Mouse (Mus musculus): Measurements from ENCODE around the gene Sfta2. TPM values are rescaled to one million over a fixed set of nuclear protein-coding genes. Genes with fewer than 3 reads are reported as not detected.

Sfta2 gene
- polyA plus RNA-seq, 1 experiment from 2014 or later = 564 TPM

DNA sequence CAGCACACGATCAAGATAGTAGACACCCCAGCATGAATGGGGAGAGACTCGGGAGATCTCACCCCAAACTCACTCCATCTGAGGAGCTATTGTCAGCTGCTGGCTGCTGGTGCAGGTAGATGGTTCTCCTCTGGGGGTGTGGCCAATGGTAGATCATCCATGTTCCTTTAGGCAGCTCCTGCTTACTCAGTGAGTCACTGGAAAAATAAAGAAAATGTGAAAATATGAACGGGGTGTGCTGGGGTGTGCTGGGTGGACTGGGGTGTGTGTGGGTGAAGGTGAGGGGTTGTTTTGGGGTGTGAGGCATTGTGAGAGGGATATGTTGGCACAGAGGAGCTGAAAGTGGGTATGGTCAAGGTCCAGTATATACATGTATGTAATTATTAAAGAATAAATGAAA, 4.0 kb upstream of the Sfta2 start:
- H3K27me3 ChIP-seq (replicated peaks; ENCODE audit: insufficient read depth, low read length) = no peaks in the 10 kb centered on the region
- DNase-seq (ENCODE audit: low spot score) = no peak

DNA sequence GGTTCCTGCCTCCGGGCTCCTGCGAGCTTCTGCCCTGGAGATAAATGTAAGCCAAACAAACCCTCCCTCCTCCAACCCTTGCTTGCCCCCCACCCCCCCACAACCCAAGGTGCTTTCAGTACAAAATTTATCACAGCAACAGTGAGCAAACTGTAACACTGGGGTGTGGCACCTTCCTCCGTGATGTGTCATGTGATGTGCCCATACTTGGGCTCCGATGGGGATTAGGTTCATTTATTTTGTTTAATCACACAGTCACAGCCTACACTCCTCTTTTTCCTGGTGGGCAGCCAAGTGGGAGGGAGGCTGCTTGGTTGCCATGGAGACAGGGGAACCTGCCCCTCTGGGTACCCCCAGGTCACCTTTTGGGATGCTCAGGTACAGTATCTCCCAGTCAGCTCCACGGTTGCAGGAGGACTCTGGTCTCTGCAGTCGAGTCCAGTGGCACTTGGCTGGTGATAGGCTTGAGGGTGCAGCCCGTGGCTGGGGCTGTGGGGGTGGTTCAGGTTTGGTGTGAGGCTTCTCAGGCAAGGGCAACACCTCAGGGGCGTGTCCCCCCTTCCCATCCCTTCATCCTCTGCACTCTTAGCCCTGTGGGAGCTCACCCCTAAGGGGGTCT, 496 bp downstream of the Sfta2 start:
- WGBS = 26% methylated on average over 8 of the region's 8 CpGs
- no peaks in the 10 kb centered on the region for H3K9me3 ChIP-seq (ENCODE audit: low read length)
- ATAC-seq = no peak
- no peak overlapping the region for H3K27ac ChIP-seq (ENCODE audit: low read length)
- H3K36me3 ChIP-seq (ENCODE audit: insufficient read depth, low read length) = no peaks in the 10 kb centered on the region
- no peak overlapping the region for H3K9ac ChIP-seq (replicated peaks; ENCODE audit: low read depth)
- H3K4me2 ChIP-seq (replicated peaks; ENCODE audit: low read depth, low read length) = no peak overlapping the region
- H3K4me3 ChIP-seq (ENCODE audit: low read depth, low read length) = no peak overlapping the region
- no peaks in the 10 kb centered on the region for H3K4me1 ChIP-seq (ENCODE audit: insufficient read depth, low read depth, low read length)
- H3K27me3 ChIP-seq (replicated peaks; ENCODE audit: insufficient read depth, low read length) = no peaks in the 10 kb centered on the region
- peak; percentile 10 for DNase-seq (ENCODE audit: low spot score)
- TF ChIP-seq EP300 (IDR thresholded peaks at IDR 0.05) (no peak), CTCF (IDR thresholded peaks at IDR 0.05) (no peak)

More for the DNA sequence above, 4.0 kb upstream of the Sfta2 start:
- H3K4me2 ChIP-seq (replicated peaks; ENCODE audit: low read depth, low read length) = no peak overlapping the region
- no peaks in the 10 kb centered on the region for H3K36me3 ChIP-seq (ENCODE audit: insufficient read depth, low read length)
- H3K4me1 ChIP-seq (ENCODE audit: insufficient read depth, low read depth, low read length) = no peaks in the 10 kb centered on the region
- WGBS = 89% methylated on average over 3 of the region's 3 CpGs
- H3K9me3 ChIP-seq (ENCODE audit: low read length) = no peaks in the 10 kb centered on the region
- no peak overlapping the region for H3K27ac ChIP-seq (ENCODE audit: low read length)
- TF ChIP-seq CTCF (IDR thresholded peaks at IDR 0.05) = no peak
- TF ChIP-seq EP300 (IDR thresholded peaks at IDR 0.05) = no peak
- H3K9ac ChIP-seq (replicated peaks; ENCODE audit: low read depth) = no peak overlapping the region
- H3K4me3 ChIP-seq (ENCODE audit: low read depth, low read length) = no peak overlapping the region
- no peak for ATAC-seq

DNA sequence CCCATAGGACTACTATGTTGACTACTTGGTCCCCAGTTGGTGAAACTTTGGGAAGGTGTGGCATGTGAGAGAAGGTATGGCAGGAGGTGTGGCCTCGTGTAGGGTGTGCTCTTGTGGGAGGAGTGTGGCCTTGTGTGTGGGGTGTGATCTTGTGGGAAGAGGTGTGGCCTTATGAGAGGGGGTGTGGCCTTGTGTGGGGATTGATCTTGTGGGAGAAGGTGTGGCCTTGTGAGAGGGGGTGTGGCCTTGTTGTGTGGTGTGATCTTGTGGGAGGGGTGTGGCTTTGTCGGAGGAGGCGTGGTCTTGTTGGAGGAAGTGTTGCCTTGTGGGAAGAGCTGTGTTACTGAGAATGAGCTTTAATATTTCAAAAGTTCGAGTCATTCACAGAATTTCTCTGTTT, 15.8 kb downstream of the Sfta2 start:
- no peak for ATAC-seq
- Histone ChIP-seq H3K27ac (ENCODE audit: low read length) (no peak overlapping the region), H3K9me3 (ENCODE audit: low read length) (no peaks in the 10 kb centered on the region), H3K9ac (replicated peaks; ENCODE audit: low read depth) (no peak overlapping the region), H3K36me3 (ENCODE audit: insufficient read depth, low read length) (no peaks in the 10 kb centered on the region), H3K4me3 (ENCODE audit: low read depth, low read length) (no peak overlapping the region), H3K27me3 (replicated peaks; ENCODE audit: insufficient read depth, low read length) (no peaks in the 10 kb centered on the region), H3K4me1 (ENCODE audit: insufficient read depth, low read depth, low read length) (no peaks in the 10 kb centered on the region), H3K4me2 (replicated peaks; ENCODE audit: low read depth, low read length) (no peak overlapping the region)
- no peak for TF ChIP-seq EP300 (IDR thresholded peaks at IDR 0.05)
- TF ChIP-seq CTCF (IDR thresholded peaks at IDR 0.05) = no peak
- DNase-seq (ENCODE audit: low spot score) = no peak
- WGBS = 72% methylated on average over 4 of the region's 4 CpGs

DNA sequence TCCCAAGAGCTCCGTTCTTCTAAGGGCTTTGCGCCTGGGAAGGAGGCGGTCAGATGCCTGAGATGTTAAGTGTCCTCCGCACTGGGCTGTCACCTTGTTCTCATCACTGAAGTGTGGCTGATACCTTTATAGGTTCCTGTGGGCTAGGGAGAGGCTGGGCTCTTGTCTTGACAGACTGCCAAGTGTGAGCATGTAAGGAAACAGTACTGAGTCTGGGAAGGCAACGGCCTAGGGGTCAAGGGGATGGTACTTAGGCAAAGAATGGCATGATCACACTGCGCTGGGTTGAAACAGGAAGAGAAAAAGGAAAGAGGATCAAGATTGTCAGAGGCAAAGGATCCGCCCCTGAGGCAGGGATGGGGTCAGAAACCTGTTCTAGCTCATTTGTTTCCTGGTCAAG, 25.2 kb downstream of the Sfta2 start, which contains the start of gene Gm9573:
Gm9573 (minus strand) TSS at position 101 of the 400 bp plus-strand sequence.
- Histone ChIP-seq H3K27me3 (replicated peaks; ENCODE audit: insufficient read depth, low read length) (no peaks in the 10 kb centered on the region), H3K4me2 (replicated peaks; ENCODE audit: low read depth, low read length) (no peak within 1 kb of the TSS), H3K9me3 (ENCODE audit: low read length) (no peaks in the 10 kb centered on the region), H3K36me3 (ENCODE audit: insufficient read depth, low read length) (no peaks in the 10 kb centered on the region), H3K4me1 (ENCODE audit: insufficient read depth, low read depth, low read length) (no peaks in the 10 kb centered on the region), H3K4me3 (ENCODE audit: low read depth, low read length) (no peak within 1 kb of the TSS), H3K9ac (replicated peaks; ENCODE audit: low read depth) (no peak within 1 kb of the TSS), H3K27ac (ENCODE audit: low read length) (no peak within 1 kb of the TSS)
- TF ChIP-seq EP300 (IDR thresholded peaks at IDR 0.05) = no peak
- no peak for TF ChIP-seq CTCF (IDR thresholded peaks at IDR 0.05)
- DNase-seq (ENCODE audit: low spot score) = no peak
- no peak for ATAC-seq
- 60% methylated on average over 7 of the region's 7 CpGs for WGBS

DNA sequence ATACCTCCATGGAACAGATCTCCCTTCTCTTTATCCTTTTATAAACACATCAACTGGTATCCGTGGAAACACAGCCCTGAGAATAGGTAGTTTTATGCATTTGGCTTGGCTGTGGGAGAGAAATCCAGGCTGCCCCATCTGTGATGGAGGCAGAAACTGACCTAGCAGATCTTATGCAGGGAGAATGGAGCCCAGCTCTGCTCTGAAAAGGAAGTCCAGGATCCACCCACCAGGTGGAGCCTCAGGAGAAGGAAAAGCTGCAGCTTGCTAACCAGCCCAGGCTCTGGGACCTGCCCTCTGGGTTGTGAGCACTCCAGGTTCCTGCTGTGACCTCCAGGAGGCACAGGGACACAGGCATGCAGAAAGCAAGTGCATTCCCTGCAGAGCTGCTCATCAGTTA, 32.6 kb downstream of the Sfta2 start:
- no peak overlapping the region for H3K4me2 ChIP-seq (replicated peaks; ENCODE audit: low read depth, low read length)
- no peaks in the 10 kb centered on the region for H3K36me3 ChIP-seq (ENCODE audit: insufficient read depth, low read length)
- H3K27ac ChIP-seq (ENCODE audit: low read length) = no peak overlapping the region
- H3K27me3 ChIP-seq (replicated peaks; ENCODE audit: insufficient read depth, low read length) = no peaks in the 10 kb centered on the region
- H3K9ac ChIP-seq (replicated peaks; ENCODE audit: low read depth) = no peak overlapping the region
- ATAC-seq (peak; percentile 78), DNase-seq (ENCODE audit: low spot score) (peak; percentile 90)
- H3K4me1 ChIP-seq (ENCODE audit: insufficient read depth, low read depth, low read length) = peaks cover 4% of the 10 kb centered on the region; the same call in 1 of the 2 replicates
- H3K4me3 ChIP-seq (ENCODE audit: low read depth, low read length) = no peak overlapping the region
- no peaks in the 10 kb centered on the region for H3K9me3 ChIP-seq (ENCODE audit: low read length)
- 12% methylated on average over 1 of the region's 1 CpGs for WGBS
- no peak; the same call in 1 of the 2 replicates for TF ChIP-seq EP300 (IDR thresholded peaks at IDR 0.05)
- peak; percentile 80 for TF ChIP-seq CTCF (IDR thresholded peaks at IDR 0.05)

DNA sequence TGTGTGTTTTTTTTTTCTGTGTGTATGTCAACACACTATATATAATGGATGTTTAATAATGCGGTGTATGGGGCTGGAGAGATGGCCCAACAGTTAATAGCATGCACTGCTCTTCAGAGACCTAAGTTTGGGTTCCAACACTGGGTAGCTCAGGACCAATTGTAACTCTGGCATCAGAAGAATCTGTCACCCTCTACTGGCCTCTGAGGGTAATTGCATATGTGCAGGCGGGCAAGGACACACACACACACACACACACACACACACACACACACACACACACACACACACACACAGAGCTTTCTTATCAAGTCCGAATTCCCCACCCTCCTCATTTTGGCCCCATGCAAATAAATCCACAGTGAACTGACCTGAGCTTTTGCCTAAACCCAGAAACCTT, 33.9 kb downstream of the Sfta2 start:
- no peak overlapping the region for H3K9ac ChIP-seq (replicated peaks; ENCODE audit: low read depth)
- ATAC-seq = no peak
- TF ChIP-seq CTCF (IDR thresholded peaks at IDR 0.05) (peak; percentile 51), EP300 (IDR thresholded peaks at IDR 0.05) (no peak)
- H3K4me2 ChIP-seq (replicated peaks; ENCODE audit: low read depth, low read length) = no peak overlapping the region
- peak; percentile 41 for DNase-seq (ENCODE audit: low spot score)
- WGBS = 81% methylated on average over 3 of the region's 3 CpGs
- no peak overlapping the region for H3K4me3 ChIP-seq (ENCODE audit: low read depth, low read length)
- H3K36me3 ChIP-seq (ENCODE audit: insufficient read depth, low read length) = no peaks in the 10 kb centered on the region
- no peak overlapping the region for H3K27ac ChIP-seq (ENCODE audit: low read length)
- no peaks in the 10 kb centered on the region for H3K27me3 ChIP-seq (replicated peaks; ENCODE audit: insufficient read depth, low read length)
- peaks cover 4% of the 10 kb centered on the region; the same call in 1 of the 2 replicates for H3K4me1 ChIP-seq (ENCODE audit: insufficient read depth, low read depth, low read length)
- no peaks in the 10 kb centered on the region for H3K9me3 ChIP-seq (ENCODE audit: low read length)
